Mouse (Mus musculus) NIH3T3 (cell line): ENCODE data around the gene Pik3cg.

Experiments used
- DNase-seq: peaks from one replicate; pipeline ENCODE4 v3.0.0-alpha.2; 2012; ENCODE audit warnings: low read depth

Pik3cg gene

DNA sequence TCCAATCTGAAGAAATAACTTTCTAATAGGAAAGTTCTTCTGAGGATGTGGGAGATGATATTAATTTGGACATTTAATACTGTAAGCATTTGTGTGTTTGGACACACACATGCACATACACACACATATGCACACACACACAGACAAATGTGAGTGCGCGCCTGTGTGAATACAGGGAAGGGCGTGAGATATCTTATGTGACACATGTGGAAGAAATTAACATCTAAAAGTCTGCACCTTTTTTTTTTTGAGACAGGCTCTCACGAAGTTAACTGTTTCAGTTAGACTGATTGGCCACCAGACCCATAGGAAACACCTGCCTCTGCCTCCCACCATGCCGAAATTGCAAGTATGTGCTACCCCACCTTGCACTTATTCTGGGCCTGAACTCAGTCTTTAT is 64.7 kb downstream of the Pik3cg start:
- no peak for DNase-seq

DNA sequence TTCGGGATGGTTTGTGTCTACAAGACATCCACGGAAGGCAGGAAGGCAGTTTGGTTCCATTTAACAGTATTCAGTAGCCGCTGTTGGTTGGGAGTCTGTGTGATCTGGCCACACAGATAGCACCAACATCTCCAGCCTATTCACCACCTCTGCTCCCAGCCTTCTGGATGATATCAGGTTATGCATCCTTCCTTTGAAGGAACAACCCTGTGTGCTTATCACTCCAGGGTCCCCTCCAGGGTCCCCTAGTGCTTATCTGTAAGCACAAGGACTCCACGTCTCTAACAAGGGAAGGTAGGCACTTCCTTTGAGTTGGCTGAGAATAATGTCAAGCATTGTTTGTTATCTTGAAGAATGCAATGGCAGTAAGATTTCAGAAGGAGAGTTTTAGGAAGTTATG is 65.3 kb downstream of the Pik3cg start:
- DNase-seq: no peak

DNA sequence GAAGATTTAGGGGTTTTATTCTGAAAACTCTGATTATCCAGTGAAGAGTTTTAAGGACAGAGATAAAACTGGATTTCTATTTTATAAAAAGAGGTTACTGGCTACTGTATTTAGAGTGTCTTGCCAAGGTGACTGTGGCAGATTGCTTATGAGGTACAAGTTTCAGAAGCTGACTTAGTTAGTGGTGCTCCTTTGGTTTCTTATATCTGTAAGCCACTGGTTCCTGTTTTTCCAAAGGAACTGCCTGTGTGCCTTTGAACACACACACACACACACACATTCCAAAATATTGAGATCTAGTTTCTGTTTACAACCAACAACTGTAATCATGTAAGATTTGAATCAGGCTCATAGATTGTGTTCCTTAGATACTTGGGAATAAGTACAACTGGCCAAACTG is 66.7 kb downstream of the Pik3cg start:
- DNase-seq: no peak

DNA sequence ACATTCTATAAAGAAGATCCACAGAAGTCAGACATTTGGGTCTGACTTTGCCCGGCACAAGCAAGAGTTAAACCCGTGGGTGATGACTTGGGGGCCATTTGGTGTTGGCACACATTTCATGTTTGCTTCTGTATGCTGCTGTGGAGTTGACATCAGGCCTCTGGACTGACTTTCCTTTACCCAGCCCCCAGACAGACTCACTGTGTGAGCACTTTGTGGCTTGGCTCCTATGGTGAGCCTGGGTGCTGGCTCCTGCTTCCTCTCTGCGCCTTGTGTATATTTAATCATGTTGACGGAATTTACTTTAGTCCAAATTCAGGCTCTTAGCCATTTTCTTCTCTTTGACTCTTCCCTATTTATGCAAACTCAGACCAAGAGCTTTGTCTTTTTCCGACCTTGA is 69.6 kb downstream of the Pik3cg start:
- DNase-seq: peak; percentile 68

DNA sequence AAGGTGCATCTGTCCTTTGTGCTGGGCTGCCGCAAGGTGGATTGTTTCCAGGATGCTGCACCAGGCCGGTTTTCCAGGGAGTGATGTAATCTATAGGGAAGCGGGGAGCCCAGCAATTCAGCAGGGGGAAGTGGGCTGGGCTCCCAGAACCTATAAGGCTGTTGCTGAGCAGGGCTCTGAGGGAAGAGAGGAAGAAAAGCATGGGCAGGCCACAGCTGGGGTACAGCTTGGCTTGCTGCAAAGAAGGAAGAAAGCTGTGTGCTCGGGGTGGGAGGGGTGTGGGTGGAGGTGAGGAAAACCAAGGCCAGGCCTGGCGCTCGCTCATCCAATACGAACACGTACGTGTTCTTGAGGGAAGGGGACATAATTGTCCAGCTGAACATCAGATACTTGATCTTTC is 70.1 kb downstream of the Pik3cg start:
- DNase-seq: no peak

DNA sequence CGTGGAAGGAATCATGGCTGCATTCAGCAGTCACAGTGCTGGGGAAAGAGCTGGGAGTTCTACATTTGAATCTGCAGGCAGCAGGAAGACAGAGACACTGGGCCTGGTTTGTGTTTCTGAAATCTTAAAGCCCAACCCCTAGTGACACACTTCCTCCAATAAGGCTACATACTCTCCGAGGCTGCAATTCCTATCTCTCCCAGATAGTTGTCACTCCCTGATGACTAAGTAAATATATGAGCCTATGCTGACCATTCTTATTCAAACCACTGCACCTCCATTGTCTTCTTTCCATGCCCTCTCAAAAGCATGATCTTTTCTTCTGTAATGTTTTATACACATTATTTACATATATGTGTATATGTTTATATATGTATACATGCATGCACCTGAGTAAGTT is 70.9 kb downstream of the Pik3cg start:
- no peak for DNase-seq

DNA sequence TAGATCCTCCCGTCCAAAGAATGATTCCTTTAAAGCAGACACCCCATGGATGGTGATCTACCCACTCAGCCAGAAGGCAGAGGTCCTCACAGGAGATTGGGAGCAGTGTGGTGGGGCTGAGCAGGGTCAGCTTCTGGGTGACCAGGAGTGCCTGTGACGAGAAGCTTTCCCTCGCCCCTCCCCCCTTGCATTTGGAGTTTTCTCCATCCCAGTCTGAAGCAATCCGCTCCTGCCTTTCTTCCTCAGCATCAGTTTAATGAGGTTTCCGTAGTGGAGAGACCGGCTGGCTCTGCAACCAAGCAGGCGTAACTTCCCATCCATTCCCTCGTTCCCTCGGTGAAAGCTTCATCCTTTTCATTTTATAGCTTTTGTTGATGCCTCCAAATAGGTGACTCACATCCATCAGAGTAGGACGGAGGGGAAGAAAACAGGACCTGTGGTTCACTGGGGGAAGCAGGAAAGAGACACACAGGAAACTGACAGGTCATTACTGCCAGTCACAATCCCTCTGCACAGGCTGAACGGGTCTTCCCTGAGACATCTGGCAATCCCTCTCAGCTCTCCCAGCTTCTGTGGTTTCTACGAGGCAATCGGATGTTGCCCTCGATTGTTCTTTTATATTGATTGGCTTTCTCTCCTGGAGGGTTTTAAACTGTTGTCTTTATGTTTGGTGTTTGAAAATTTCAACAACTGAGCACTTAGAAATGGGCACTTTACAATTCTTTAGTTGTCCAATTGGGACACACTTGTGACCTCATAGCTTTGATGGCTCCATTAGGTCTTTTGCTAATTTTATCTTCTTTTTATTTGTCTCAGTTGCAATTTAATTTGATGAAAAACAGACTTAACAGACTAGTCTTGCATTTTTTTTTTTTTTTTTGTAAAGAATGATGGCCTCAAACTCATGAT is 80.6 kb downstream of the Pik3cg start:
- no peak for DNase-seq

DNA sequence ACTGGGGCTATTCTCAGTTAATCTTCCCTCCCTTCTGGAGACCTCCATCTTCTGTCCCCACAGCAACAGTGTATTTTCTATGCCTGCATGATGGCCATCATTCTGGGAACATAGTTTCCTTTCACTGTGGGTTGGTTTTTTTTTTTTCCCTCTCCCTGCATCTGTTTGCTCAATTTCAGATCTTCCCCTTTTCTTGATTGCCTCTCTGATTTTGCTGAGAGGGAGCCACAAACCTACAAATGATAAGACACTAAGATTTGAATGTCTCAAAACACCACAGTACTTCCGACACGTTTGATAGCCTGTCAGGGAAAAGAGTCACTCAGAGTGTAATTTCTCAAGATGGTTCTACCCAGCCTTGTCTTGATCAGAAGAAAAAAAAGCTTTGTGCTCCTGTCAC is 81.3 kb downstream of the Pik3cg start:
- no peak for DNase-seq

DNA sequence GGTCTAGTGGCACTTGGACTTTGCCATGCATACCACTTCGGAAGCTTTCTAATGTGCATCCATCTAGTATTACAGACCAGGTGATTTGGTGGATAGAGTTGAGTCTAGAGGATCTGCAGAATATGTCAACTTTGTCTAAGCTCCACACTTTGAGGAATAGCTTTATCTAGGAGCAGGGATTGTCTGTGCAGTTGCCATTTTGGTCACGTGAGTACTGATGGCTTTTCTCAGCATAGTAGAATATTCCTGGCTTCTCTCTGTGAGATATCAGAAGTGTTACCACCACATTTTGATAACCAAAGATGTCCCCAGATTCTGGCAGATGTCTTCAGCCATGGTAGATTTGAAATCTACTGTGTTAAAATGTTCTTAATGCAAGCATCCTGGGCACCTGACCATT is 84.0 kb downstream of the Pik3cg start:
- DNase-seq: no peak

DNA sequence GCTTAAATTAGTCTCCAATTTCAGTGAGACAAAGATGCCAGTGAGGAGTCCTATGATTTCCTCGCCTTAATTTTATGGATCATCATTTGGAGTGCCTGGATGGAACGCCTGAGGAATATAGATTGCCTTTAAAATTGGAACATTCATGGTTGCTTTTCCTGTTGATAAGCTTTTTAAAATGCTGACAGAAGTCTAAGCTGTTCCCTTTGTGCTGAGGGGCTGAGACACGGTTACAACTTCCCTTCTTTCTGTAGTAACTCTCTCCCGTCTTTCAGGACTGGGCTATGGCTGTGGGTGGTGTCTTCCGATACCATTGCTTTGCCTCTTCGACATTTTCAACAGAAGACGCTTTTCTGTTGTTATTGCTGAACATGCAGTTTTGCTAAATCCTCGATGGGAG is 84.4 kb downstream of the Pik3cg start:
- DNase-seq: no peak

DNA sequence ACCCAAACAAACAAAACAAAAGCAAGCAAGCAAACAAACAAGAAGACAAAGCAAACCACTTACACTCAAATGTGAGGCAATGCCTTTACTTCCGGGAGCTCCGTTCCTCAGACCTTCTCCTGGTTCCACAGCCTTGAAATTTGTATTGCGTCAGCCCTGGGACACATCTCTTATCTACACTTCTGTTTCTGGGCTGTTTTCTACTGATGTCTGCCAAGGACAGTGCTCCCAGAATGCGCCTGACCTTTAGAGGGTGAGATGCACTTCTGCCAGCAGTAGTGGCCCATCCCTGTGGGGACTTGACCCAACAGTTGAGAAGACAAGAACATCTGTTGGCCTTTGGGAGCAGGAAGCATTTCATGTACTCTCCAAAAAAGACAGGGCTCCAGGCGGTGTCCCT is 84.9 kb downstream of the Pik3cg start:
- DNase-seq: no peak
